Mouse (Mus musculus) layer of hippocampus, adult 18-20 months (tissue): ENCODE data around the gene Inha. TPM values are rescaled to one million over a fixed set of nuclear protein-coding genes. Genes with fewer than 3 reads are reported as not detected.
A peak's percentile ranks its signal among the peaks of the same experiment; 100 is the strongest.

Experiments
- DNase-seq, 2 experiments: peaks; one replicate each; pipeline ENCODE4 v3.0.0; 2022; ENCODE audit warnings: low spot score in 2 of 2
- total RNA-seq, 2 experiments: library from RNA; stranded (reverse); gene quantifications; 2 replicates each; pipeline ENCODE4 v1.2.3; 2021

Gene Inha
- total RNA-seq, 2 experiments from 2014 or later, result 13.1 to 14.5 TPM

- peak in 1 of 2 experiments; percentile 62 for DNase-seq
Measured at GRCm38 (mm10) chr1:75556143-75556781, 49.4 kb downstream of the Inha start.

- no peak for DNase-seq
Measured at GRCm38 (mm10) chr1:75557041-75557440, 50.2 kb downstream of the Inha start.

GRCm38 (mm10) chr1:75558388-75559178 lies 51.7 kb downstream of the Inha start:
- DNase-seq, result no peak

- DNase-seq, result peak; percentile 92 to 99
Measured at GRCm38 (mm10) chr1:75559212-75559925, 52.5 kb downstream of the Inha start.

Other genes starting within 250 kb of the Inha start
- gene Ptprn, start 242.6 kb upstream of the Inha start, total RNA-seq, result 100 to 1,000 TPM; 399 to 401 TPM
- 100 to 1,000 TPM; 104 to 114 TPM for gene Resp18, start 228.7 kb upstream of the Inha start, total RNA-seq
- 10 to 100 TPM; 49.2 to 50.0 TPM for gene Dnpep, start 189.1 kb upstream of the Inha start, total RNA-seq
- gene Des, start 146.7 kb upstream of the Inha start, total RNA-seq, result under 1 TPM; 0.48 to 0.69 TPM
- 100 to 1,000 TPM; 168 to 178 TPM for gene Speg, start 131.8 kb upstream of the Inha start, total RNA-seq
- 10 to 100 TPM; 66.4 to 69.1 TPM for gene Gmppa, start 71.1 kb upstream of the Inha start, total RNA-seq
- gene Asic4, start 56.6 kb upstream of the Inha start, total RNA-seq, result 1 to 10 TPM; 7.3 to 8.1 TPM
- 10 to 100 TPM; 90.3 to 91.5 TPM for gene Chpf, start 27.8 kb upstream of the Inha start, total RNA-seq
- gene Tmem198, start 27.5 kb upstream of the Inha start, total RNA-seq, result 10 to 100 TPM; 68.6 to 70.6 TPM
- 10 to 100 TPM; 18.3 to 19.2 TPM for gene Obsl1, start 625 bp upstream of the Inha start, total RNA-seq
- gene Stk11ip, start 14.5 kb downstream of the Inha start, total RNA-seq, result 10 to 100 TPM; 22.8 to 24.2 TPM
- 100 to 1,000 TPM; 109 to 111 TPM for gene Slc4a3, start 39.2 kb downstream of the Inha start, total RNA-seq